Mouse (Mus musculus) erythroblast, embryonic 14.5 days (primary cell): ENCODE data around the gene Wdfy2.

Experiments
- GATA1 ChIP-seq: IDR thresholded peaks from 2 replicates; pipeline ENCODE4 v1.6.1; 2012; ENCODE audit warnings: low read length, inconsistent platforms, mixed read lengths
- TAL1 ChIP-seq: IDR thresholded peaks from 3 replicates; pipeline ENCODE4 v1.6.1; 2012; ENCODE audit warnings: low read length, inconsistent platforms, mixed read lengths

GRCm38 (mm10) chr14:62965342-62965741, 127.9 kb downstream of the Wdfy2 start:
- TF ChIP-seq GATA1 (no peak), TAL1 (no peak)
